9 mouse cellular contexts compared by ENCODE assay signal in the genomic region with DNA sequence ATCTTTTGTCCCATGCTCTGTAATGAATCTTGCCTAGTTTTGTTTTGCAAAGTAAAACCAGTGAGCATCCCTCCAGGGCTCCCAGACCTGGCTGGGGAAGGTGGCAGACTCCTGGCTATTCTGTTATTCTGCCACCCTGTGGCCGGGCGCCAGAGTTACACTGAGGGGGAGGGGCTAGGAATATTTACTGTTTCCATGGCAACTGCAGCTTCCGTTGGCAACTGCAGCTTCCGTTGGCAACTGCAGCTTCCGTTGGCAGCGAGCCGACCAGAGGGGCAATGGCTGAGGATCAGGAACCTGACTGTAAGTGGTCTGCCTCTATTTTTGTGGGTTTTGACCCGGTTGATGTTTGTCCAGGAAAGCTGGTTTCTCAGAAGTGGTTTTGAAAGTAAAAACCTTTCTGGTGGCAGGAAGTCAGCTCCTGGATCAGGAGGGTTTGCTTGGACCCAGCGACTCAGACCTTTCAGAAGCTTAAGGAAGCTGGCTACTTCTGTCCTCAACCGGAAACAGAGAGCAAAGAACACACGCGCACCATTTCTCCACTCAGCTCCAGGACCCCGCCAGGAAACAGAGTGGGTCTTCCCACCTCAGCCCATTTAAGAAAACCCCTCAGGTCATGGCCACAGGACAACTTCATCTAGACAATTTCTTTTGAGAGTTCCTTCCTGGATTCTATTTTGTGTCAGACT. TPM values are rescaled to one million over a fixed set of nuclear protein-coding genes. Genes with fewer than 3 reads are reported as not detected.
DNase-seq lines count a peak whose midpoint lies in the region; ATAC-seq and TF ChIP-seq lines count a peak whose summit lies in the region.
"Had no signal": no experiment of that assay in that cellular context is flagged by ENCODE, and none has a peak within 500 bp of the region (broad histone marks: within the 10 kb centered on the region; RNA-seq: fewer than 3 reads in every experiment).

A gene (plus strand): TSS at position 215 of the 689 bp plus-strand sequence.

- H3K9ac ChIP-seq in embryonic facial prominence, embryonic 15.5 days = no peak within 1 kb of the TSS
- 0 out of 2 replicates have a peak within 1 kb of the TSS, but pooled peaks have one; percentile 16 for H3K9ac ChIP-seq in heart, embryonic 11.5 days (ENCODE audit: low read depth, low read length)
- 0 out of 2 replicates have a peak within 1 kb of the TSS, but pooled peaks have one; percentile 21 for H3K9ac ChIP-seq in kidney, embryonic 15.5 days
- H3K9ac ChIP-seq in limb, embryonic 15.5 days = no peak within 1 kb of the TSS
- no peak within 1 kb of the TSS for H3K9ac ChIP-seq in midbrain, postnatal 0 days (replicated peaks; ENCODE audit: low read length, poor library complexity, severe bottlenecking)

- no peaks in the 10 kb centered on the region for H3K36me3 ChIP-seq in embryonic facial prominence, embryonic 15.5 days
- no peaks in the 10 kb centered on the region for H3K36me3 ChIP-seq in heart, embryonic 11.5 days (ENCODE audit: control insufficient read depth, insufficient read depth, low read length)
- H3K36me3 ChIP-seq in kidney, embryonic 15.5 days = 0 out of 2 replicates have a peak, but pooled peaks cover under 1% of the 10 kb centered on the region
- H3K36me3 ChIP-seq in limb, embryonic 15.5 days = no peaks in the 10 kb centered on the region
- no peaks in the 10 kb centered on the region; the same call in 1 of the 2 replicates for H3K36me3 ChIP-seq in midbrain, postnatal 0 days (ENCODE audit: insufficient read depth, low read length)
- H3K36me3 ChIP-seq: G1E had no signal

- H3K4me2 ChIP-seq in embryonic facial prominence, embryonic 15.5 days (replicated peaks) = peak within 1 kb of the TSS; percentile 43
- peak within 1 kb of the TSS; percentile 62 for H3K4me2 ChIP-seq in heart, embryonic 11.5 days
- H3K4me2 ChIP-seq in kidney, embryonic 15.5 days = peak within 1 kb of the TSS; percentile 63
- H3K4me2 ChIP-seq in limb, embryonic 15.5 days = peak within 1 kb of the TSS; percentile 31
- peak within 1 kb of the TSS; percentile 52 for H3K4me2 ChIP-seq in midbrain, postnatal 0 days (ENCODE audit: low read depth, low read length, poor library complexity, severe bottlenecking)

- 4% methylated on average over 13 of the region's 13 CpGs for WGBS in embryonic facial prominence, embryonic 15.5 days
- WGBS in heart, embryonic 11.5 days (ENCODE audit: insufficient replicate concordance) = 3% methylated on average over 13 of the region's 13 CpGs
- WGBS in kidney, embryonic 15.5 days = 4% methylated on average over 13 of the region's 13 CpGs
- 5% methylated on average over 13 of the region's 13 CpGs for WGBS in limb, embryonic 15.5 days
- 3% methylated on average over 13 of the region's 13 CpGs for WGBS in midbrain, postnatal 0 days

- TF ChIP-seq CTCF in midbrain, postnatal 0 days (IDR thresholded peaks at IDR 0.05) = peak; percentile 79

- no peak within 1 kb of the TSS for H3K27ac ChIP-seq in embryonic facial prominence, embryonic 15.5 days (replicated peaks)
- peak within 1 kb of the TSS; percentile 41; the same call in 1 of the 2 replicates for H3K27ac ChIP-seq in heart, embryonic 11.5 days (ENCODE audit: low read depth, low read length)
- peak within 1 kb of the TSS; percentile 34; the same call in 1 of the 2 replicates for H3K27ac ChIP-seq in kidney, embryonic 15.5 days
- H3K27ac ChIP-seq in limb, embryonic 15.5 days = no peak within 1 kb of the TSS
- no peak within 1 kb of the TSS for H3K27ac ChIP-seq in midbrain, postnatal 0 days (ENCODE audit: low read depth, low read length)

- peak; percentile 95 for DNase-seq in 416B (ENCODE audit: low read depth)
- peak; percentile 70 to 83 for DNase-seq in adrenal gland, postnatal 4 days (ENCODE audit: low spot score in 2 of 2)
- peak; percentile 89 for DNase-seq in midbrain, postnatal 0 days (ENCODE audit: low spot score)
- DNase-seq in spleen, postnatal 14 days (ENCODE audit: low spot score in 2 of 2) = peak; percentile 50 to 74

- peaks cover 6% of the 10 kb centered on the region; the same call in 1 of the 2 replicates for H3K4me1 ChIP-seq in embryonic facial prominence, embryonic 15.5 days
- no peaks in the 10 kb centered on the region for H3K4me1 ChIP-seq in heart, embryonic 11.5 days (ENCODE audit: control insufficient read depth, insufficient read depth, low read length)
- peaks cover 15% of the 10 kb centered on the region for H3K4me1 ChIP-seq in kidney, embryonic 15.5 days
- peaks cover 7% of the 10 kb centered on the region for H3K4me1 ChIP-seq in limb, embryonic 15.5 days
- H3K4me1 ChIP-seq in midbrain, postnatal 0 days (ENCODE audit: insufficient read depth, low read length) = no peaks in the 10 kb centered on the region

- no peak for ATAC-seq in embryonic facial prominence, embryonic 15.5 days (ENCODE audit: insufficient number of reproducible peaks, low FRiP score, low TSS enrichment, low read depth)
- peak; percentile 36 for ATAC-seq in heart, embryonic 11.5 days (replicated peaks; ENCODE audit: insufficient number of reproducible peaks, low FRiP score, low TSS enrichment)
- ATAC-seq in kidney, embryonic 15.5 days (replicated peaks; ENCODE audit: low FRiP score) = peak; percentile 68
- ATAC-seq in limb, embryonic 15.5 days (ENCODE audit: insufficient number of reproducible peaks, low FRiP score, low TSS enrichment, low read depth) = no peak
- ATAC-seq in midbrain, postnatal 0 days (ENCODE audit: low FRiP score) = peak; percentile 50; the same call in 1 of the 2 replicates

- no peaks in the 10 kb centered on the region for H3K27me3 ChIP-seq in embryonic facial prominence, embryonic 15.5 days
- no peaks in the 10 kb centered on the region for H3K27me3 ChIP-seq in heart, embryonic 11.5 days (ENCODE audit: control insufficient read depth, insufficient read depth, low read length)
- H3K27me3 ChIP-seq in kidney, embryonic 15.5 days = no peaks in the 10 kb centered on the region
- no peaks in the 10 kb centered on the region for H3K27me3 ChIP-seq in limb, embryonic 15.5 days
- no peaks in the 10 kb centered on the region for H3K27me3 ChIP-seq in midbrain, postnatal 0 days (ENCODE audit: insufficient read depth, low read length)

- H3K4me3 ChIP-seq in embryonic facial prominence, embryonic 15.5 days (replicated peaks) = peak within 1 kb of the TSS; percentile 35
- peak within 1 kb of the TSS; percentile 37 for H3K4me3 ChIP-seq in heart, embryonic 11.5 days (ENCODE audit: low read depth, low read length)
- H3K4me3 ChIP-seq in kidney, embryonic 15.5 days (replicated peaks) = peak within 1 kb of the TSS; percentile 44
- peak within 1 kb of the TSS; percentile 26 for H3K4me3 ChIP-seq in limb, embryonic 15.5 days
- peak within 1 kb of the TSS; percentile 33 for H3K4me3 ChIP-seq in midbrain, postnatal 0 days (ENCODE audit: low read depth, low read length)

- H3K9me3 ChIP-seq in embryonic facial prominence, embryonic 15.5 days (replicated peaks) = no peaks in the 10 kb centered on the region
- H3K9me3 ChIP-seq in heart, embryonic 11.5 days (replicated peaks; ENCODE audit: control insufficient read depth, low read length) = no peaks in the 10 kb centered on the region
- no peaks in the 10 kb centered on the region for H3K9me3 ChIP-seq in kidney, embryonic 15.5 days (replicated peaks)
- H3K9me3 ChIP-seq in limb, embryonic 15.5 days = no peaks in the 10 kb centered on the region
- H3K9me3 ChIP-seq in midbrain, postnatal 0 days (ENCODE audit: low read length) = no peaks in the 10 kb centered on the region

RNA-seq across cellular contexts. Expression of the gene that starts here (rescaled TPM):
- total RNA-seq in adrenal gland, postnatal 4 days (2021) = 1 to 10 TPM; 3.6 to 4.9 TPM
- 1.9 and 3.3 TPM in 2 replicates for polyA plus RNA-seq in embryonic facial prominence, embryonic 15.5 days (2015; fragmentation: Nextera tagmentation; extraction: Ambion mirVana)
- 0.41 and 0.73 TPM in 2 replicates for polyA plus RNA-seq in heart, embryonic 11.5 days (2014; fragmentation: Nextera tagmentation; extraction: Ambion mirVana)
- polyA plus RNA-seq in kidney, embryonic 15.5 days (2015; fragmentation: Nextera tagmentation; extraction: Ambion mirVana) = 2.1 and 2.3 TPM in 2 replicates
- 0.55 and 0.61 TPM in 2 replicates for polyA plus RNA-seq in limb, embryonic 15.5 days (2015; fragmentation: Nextera tagmentation; extraction: Ambion mirVana)
- 2.2 and 2.3 TPM in 2 replicates for total RNA-seq in midbrain, postnatal 0 days (2014; rRNA removed)
- polyA plus RNA-seq in midbrain, postnatal 0 days (2015; fragmentation: Nextera tagmentation; extraction: Ambion mirVana) = 3.6 and 4.1 TPM in 2 replicates
- total RNA-seq: G1E had no signal
- polyA plus RNA-seq: G1E had no signal

Comparison
In these comparisons a context has a peak if more than half of its experiments do, and no peak if none do; other contexts are left out.
1. Peak in ATAC-seq, H3K4me3 ChIP-seq, H3K27ac ChIP-seq, H3K9ac ChIP-seq and H3K4me2 ChIP-seq in heart, embryonic 11.5 days; RNA of the gene not detected or under 1 TPM.
2. ATAC-seq: peak in kidney, embryonic 15.5 days (single experiment) and midbrain, postnatal 0 days (single experiment); none in embryonic facial prominence, embryonic 15.5 days (single experiment) and limb, embryonic 15.5 days (single experiment).
3. Peak in every context shown above with its lines, with median percentiles within 50 percentile points of each other: DNase-seq, H3K4me2 ChIP-seq and H3K4me3 ChIP-seq.